Mouse (Mus musculus): Measurements from ENCODE around the gene Mrpl27. TPM values are rescaled to one million over a fixed set of nuclear protein-coding genes. Genes with fewer than 3 reads are reported as not detected.
A peak's percentile ranks its signal among the peaks of the same experiment; 100 is the strongest.
"Not testable (repeated sequence)": the region's sequence is repeated elsewhere in the genome, so short reads cannot be mapped to it uniquely, and the experiment has no call there.

The Mrpl27 gene
- polyA plus RNA-seq, 1 experiment from 2014 or later, result 148 TPM

DNA sequence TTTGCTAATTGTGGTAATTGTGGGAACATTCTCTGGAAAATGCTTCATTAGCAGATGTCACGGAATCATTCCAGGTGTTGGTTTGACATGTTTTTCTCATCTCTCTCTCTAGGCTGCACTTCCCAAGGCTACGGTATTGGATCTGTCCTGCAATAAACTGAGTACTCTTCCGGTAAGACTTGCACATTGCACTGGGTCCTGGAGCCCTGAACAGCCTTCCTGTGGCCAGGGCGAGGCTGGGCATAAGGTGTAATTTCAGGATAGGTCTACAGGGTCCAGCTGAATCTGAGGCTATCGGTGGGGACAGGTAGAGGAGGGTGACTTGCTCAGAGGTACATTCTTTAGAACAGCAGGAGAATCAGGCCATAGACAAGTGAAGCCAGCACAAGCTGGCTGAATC lies 21.6 kb upstream of the Mrpl27 start:
- peaks cover 46% of the 10 kb centered on the region for H3K36me3 ChIP-seq (ENCODE audit: control insufficient read depth, insufficient read depth)
- H3K4me3 ChIP-seq (ENCODE audit: low read depth, low read length), result no peak overlapping the region
- 54% methylated on average over 5 of the region's 5 CpGs for WGBS
- H3K4me2 ChIP-seq (replicated peaks; ENCODE audit: low read depth), result peak overlapping the region; percentile 85; the same call in 1 of the 2 replicates
- H3K4me1 ChIP-seq (replicated peaks; ENCODE audit: control insufficient read depth, insufficient read depth, low read length), result 0 out of 2 replicates have a peak, but pooled peaks cover 7% of the 10 kb centered on the region
- no peaks in the 10 kb centered on the region for H3K9me3 ChIP-seq (ENCODE audit: control insufficient read depth)
- H3K9ac ChIP-seq (ENCODE audit: low read depth, low read length), result no peak overlapping the region
- TF ChIP-seq CTCF (IDR thresholded peaks at IDR 0.05; ENCODE audit: low read depth), result no peak
- no peak for ATAC-seq
- H3K27me3 ChIP-seq (replicated peaks; ENCODE audit: control insufficient read depth, insufficient read depth, low read length), result no peaks in the 10 kb centered on the region
- H3K27ac ChIP-seq (ENCODE audit: low read depth, low read length), result peak overlapping the region; percentile 74

DNA sequence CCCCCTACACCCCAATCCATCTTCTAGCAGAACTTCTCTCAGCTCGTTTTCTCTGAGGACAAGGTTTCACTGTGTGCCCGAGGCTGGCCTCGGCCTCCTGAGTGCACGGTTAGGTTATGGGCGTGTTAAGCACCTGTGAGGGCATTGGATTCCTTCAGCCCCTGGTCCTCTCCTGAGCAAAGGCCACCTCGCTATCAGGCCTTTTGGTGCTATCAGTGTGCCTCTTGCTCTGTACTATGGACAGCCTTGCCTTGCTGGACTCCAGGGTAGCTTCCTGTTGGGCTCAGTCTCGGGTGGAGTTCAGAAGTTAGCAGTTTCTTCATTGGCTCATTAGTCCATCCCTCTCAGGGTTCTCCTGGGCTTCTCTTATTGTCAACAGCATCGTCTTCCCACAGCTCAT lies 20.6 kb upstream of the Mrpl27 start:
- no peak for TF ChIP-seq CTCF (IDR thresholded peaks at IDR 0.05; ENCODE audit: low read depth)
- Histone ChIP-seq H3K9me3 (ENCODE audit: control insufficient read depth) (no peaks in the 10 kb centered on the region), H3K9ac (ENCODE audit: low read depth, low read length) (no peak overlapping the region), H3K4me2 (replicated peaks; ENCODE audit: low read depth) (peak overlapping the region; percentile 35), H3K4me1 (replicated peaks; ENCODE audit: control insufficient read depth, insufficient read depth, low read length) (0 out of 2 replicates have a peak, but pooled peaks cover 7% of the 10 kb centered on the region), H3K27me3 (replicated peaks; ENCODE audit: control insufficient read depth, insufficient read depth, low read length) (no peaks in the 10 kb centered on the region), H3K36me3 (ENCODE audit: control insufficient read depth, insufficient read depth) (peaks cover 56% of the 10 kb centered on the region), H3K27ac (ENCODE audit: low read depth, low read length) (peak overlapping the region; percentile 86), H3K4me3 (ENCODE audit: low read depth, low read length) (no peak overlapping the region)
- WGBS, result 42% methylated on average over 8 of the region's 8 CpGs
- ATAC-seq, result peak; percentile 83

DNA sequence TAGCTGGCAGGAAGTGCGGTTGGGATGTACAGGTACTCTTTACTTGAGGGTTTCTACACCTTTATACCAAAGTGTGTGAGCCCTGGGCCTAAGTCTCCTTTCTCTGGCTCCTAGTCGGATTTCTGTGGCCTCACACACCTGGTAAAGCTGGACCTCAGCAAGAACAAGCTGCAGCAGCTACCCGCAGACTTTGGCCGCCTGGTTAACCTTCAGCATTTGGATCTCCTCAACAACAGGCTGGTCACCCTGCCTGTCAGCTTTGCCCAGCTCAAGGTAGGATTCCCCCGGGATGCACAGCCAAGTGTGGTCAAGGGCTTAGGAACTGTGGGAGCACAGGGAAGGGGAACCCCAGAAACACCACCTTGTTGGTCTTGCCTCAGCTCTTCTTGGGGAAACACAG lies 19.1 kb upstream of the Mrpl27 start:
- TF ChIP-seq CTCF (IDR thresholded peaks at IDR 0.05; ENCODE audit: low read depth), result no peak
- 71% methylated on average over 5 of the region's 5 CpGs for whole genome bisulfite sequencing

DNA sequence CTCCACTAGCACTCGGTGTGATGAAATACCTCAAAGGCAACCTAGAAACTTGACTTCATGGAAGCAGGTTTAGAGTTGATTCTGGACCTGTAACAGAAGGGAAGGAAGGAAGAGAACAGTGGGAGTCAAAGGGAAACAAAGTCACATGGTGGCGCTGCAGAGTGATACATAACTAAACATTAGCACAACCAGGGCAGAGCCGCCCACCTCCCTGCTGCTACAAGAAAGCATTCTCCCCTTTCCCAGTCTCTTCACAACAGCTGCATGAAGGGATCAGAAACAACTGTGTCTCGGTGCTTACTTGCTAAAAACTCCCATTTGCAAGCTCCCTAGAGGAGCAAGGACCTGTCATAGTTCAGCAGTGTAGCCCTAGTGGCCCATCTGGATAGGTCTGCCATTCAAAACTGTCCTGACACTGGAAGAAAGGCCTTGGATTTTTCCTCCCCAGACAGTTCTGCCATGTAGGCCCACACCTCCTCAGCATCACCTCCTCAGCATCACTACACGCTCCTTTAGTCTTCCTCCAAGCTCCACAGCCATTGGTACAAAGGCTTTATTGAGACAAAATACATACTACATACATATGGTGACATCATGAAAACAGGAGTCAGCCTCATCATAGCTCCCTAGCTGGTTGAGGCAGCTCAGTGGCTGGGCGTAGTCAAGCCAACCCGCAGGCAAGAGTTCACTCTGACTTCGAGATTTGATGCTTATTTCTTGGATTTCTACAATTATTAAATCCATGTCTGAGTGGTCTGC lies 8.9 kb upstream of the Mrpl27 start:
- Histone ChIP-seq H3K4me3 (ENCODE audit: low read depth, low read length) (no peak overlapping the region), H3K27ac (ENCODE audit: low read depth, low read length) (no peak overlapping the region; the same call in 1 of the 2 replicates), H3K9me3 (ENCODE audit: control insufficient read depth) (no peaks in the 10 kb centered on the region), H3K4me2 (replicated peaks; ENCODE audit: low read depth) (no peak overlapping the region), H3K9ac (ENCODE audit: low read depth, low read length) (no peak overlapping the region), H3K27me3 (replicated peaks; ENCODE audit: control insufficient read depth, insufficient read depth, low read length) (no peaks in the 10 kb centered on the region), H3K36me3 (ENCODE audit: control insufficient read depth, insufficient read depth) (peaks cover 77% of the 10 kb centered on the region), H3K4me1 (replicated peaks; ENCODE audit: control insufficient read depth, insufficient read depth, low read length) (no peaks in the 10 kb centered on the region)
- ATAC-seq, result no peak
- 85% methylated on average over 8 of the region's 8 CpGs for WGBS
- no peak for TF ChIP-seq CTCF (IDR thresholded peaks at IDR 0.05; ENCODE audit: low read depth)

More for the DNA sequence above, 19.1 kb upstream of the Mrpl27 start:
- Histone ChIP-seq H3K4me2 (replicated peaks; ENCODE audit: low read depth) (no peak overlapping the region), H3K27ac (ENCODE audit: low read depth, low read length) (peak overlapping the region; percentile 86), H3K9me3 (ENCODE audit: control insufficient read depth) (no peaks in the 10 kb centered on the region), H3K4me1 (replicated peaks; ENCODE audit: control insufficient read depth, insufficient read depth, low read length) (0 out of 2 replicates have a peak, but pooled peaks cover 7% of the 10 kb centered on the region), H3K4me3 (ENCODE audit: low read depth, low read length) (no peak overlapping the region), H3K36me3 (ENCODE audit: control insufficient read depth, insufficient read depth) (peaks cover 70% of the 10 kb centered on the region), H3K27me3 (replicated peaks; ENCODE audit: control insufficient read depth, insufficient read depth, low read length) (no peaks in the 10 kb centered on the region), H3K9ac (ENCODE audit: low read depth, low read length) (no peak overlapping the region)
- no peak for ATAC-seq

DNA sequence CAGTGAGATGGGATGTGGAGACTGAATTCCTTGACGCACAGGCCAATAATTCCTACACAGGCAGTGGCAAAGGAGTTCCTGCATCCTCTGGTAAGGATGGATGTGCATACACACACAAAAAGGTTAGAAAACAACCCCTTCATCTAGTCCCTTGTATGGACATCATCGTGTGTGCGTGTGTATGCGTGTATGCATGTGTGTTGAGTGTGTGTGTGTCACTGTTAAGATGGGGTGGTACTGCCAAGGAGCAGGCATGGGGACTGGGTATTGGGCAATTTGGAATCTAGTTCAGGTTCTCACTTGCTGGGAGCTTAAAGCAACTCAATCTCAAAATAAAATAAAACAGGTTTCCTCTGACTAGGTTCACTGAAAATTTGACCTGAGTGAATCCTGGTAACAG lies 7.1 kb upstream of the Mrpl27 start:
- Histone ChIP-seq H3K36me3 (ENCODE audit: control insufficient read depth, insufficient read depth) (peaks cover 60% of the 10 kb centered on the region), H3K9ac (ENCODE audit: low read depth, low read length) (no peak overlapping the region), H3K9me3 (ENCODE audit: control insufficient read depth) (no peaks in the 10 kb centered on the region), H3K4me3 (ENCODE audit: low read depth, low read length) (no peak overlapping the region), H3K27me3 (replicated peaks; ENCODE audit: control insufficient read depth, insufficient read depth, low read length) (no peaks in the 10 kb centered on the region), H3K27ac (ENCODE audit: low read depth, low read length) (no peak overlapping the region), H3K4me1 (replicated peaks; ENCODE audit: control insufficient read depth, insufficient read depth, low read length) (no peaks in the 10 kb centered on the region), H3K4me2 (replicated peaks; ENCODE audit: low read depth) (no peak overlapping the region)
- ATAC-seq, result no peak
- WGBS, result 97% methylated on average over 4 of the region's 4 CpGs
- TF ChIP-seq CTCF (IDR thresholded peaks at IDR 0.05; ENCODE audit: low read depth), result no peak

DNA sequence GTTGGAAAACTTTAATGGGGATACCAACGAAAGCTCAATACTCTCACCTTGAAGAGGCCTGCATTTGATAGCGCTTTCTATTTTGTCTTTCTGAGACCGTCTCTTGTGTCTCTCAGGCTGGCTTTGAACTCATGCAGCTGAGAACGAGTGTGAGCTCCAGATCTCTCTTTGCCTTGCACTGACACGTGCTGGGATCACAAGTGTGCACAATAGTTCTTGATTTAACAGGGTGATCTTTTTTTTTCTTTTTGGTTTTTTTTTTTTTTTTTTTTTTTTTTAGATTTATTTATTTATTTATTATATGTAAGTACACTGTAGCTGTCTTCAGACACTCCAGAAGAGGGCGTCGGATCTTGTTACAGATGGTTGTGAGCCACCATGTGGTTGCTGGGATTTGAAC lies 2.3 kb upstream of the Mrpl27 start:
- 95% methylated on average over 5 of the region's 7 CpGs for WGBS
- not testable (repeated sequence) for H3K27me3 ChIP-seq (replicated peaks; ENCODE audit: control insufficient read depth, insufficient read depth, low read length); H3K27ac ChIP-seq (ENCODE audit: low read depth, low read length); H3K9me3 ChIP-seq (ENCODE audit: control insufficient read depth); H3K4me2 ChIP-seq (replicated peaks; ENCODE audit: low read depth); H3K4me3 ChIP-seq (ENCODE audit: low read depth, low read length); H3K9ac ChIP-seq (ENCODE audit: low read depth, low read length); ATAC-seq
- Histone ChIP-seq H3K4me1 (replicated peaks; ENCODE audit: control insufficient read depth, insufficient read depth, low read length) (peaks cover 12% of the 10 kb centered on the region), H3K36me3 (ENCODE audit: control insufficient read depth, insufficient read depth) (peaks cover 12% of the 10 kb centered on the region; the same call in 1 of the 2 replicates)

Data from intestine, postnatal 0 days (tissue).